Mouse (Mus musculus) left cerebral cortex, postnatal 25 days (tissue): ENCODE measurements around the gene Babam1. TPM values are rescaled to one million over a fixed set of nuclear protein-coding genes. Genes with fewer than 3 reads are reported as not detected.
A peak's percentile ranks its signal among the peaks of the same experiment; 100 is the strongest.
"Not testable (repeated sequence)": the region's sequence is repeated elsewhere in the genome, so short reads cannot be mapped to it uniquely, and the experiment has no call there.

ENCODE experiments used
- DNase-seq, 2 experiments: peaks; one replicate each; pipeline ENCODE4 v3.0.0; 2022; ENCODE audit warnings: low spot score in 2 of 2, mixed read lengths in 1 of 2
- intact Hi-C: fragments of 180-260 bp; cut with DNase I; formaldehyde crosslinking; loops from one replicate; pipeline ENCODE4 v1.15.1; 2025
- total RNA-seq, 2 experiments: library from RNA; stranded (reverse); gene quantifications; 2 replicates each; pipeline ENCODE4 v1.2.3; 2021

The Babam1 gene
- total RNA-seq, 2 experiments from 2014 or later, result 111 to 117 TPM

- no peak for DNase-seq
- intact Hi-C loops, result no loop called here
Observed at GRCm38 (mm10) chr8:71403107-71403885, 6.6 kb downstream of the Babam1 start.

GRCm38 (mm10) chr8:71404011-71404410 lies 7.3 kb downstream of the Babam1 start:
- intact Hi-C loops, result no loop called here
- DNase-seq, result no peak

DNA sequence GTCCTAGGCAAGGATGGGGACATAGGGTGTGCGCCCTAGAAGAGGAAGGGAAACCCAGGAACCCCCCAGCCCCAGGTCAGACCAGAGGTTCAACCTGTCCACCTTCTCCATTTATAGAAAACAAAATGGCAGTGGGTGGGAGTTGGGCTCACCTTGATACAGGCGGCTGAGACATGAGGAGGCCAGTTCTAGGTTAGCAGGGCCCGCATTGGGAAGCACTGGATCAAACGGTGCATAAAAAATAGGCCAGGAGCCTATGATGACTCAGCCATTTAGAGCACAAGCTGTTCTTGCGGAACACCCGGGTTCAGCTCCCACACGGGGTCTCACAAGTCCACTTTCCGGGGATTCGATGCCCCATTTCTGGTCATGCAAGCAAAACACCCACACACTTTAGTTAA lies 8.3 kb downstream of the Babam1 start:
- intact Hi-C loops, result no loop called here
- no peak for DNase-seq

DNA sequence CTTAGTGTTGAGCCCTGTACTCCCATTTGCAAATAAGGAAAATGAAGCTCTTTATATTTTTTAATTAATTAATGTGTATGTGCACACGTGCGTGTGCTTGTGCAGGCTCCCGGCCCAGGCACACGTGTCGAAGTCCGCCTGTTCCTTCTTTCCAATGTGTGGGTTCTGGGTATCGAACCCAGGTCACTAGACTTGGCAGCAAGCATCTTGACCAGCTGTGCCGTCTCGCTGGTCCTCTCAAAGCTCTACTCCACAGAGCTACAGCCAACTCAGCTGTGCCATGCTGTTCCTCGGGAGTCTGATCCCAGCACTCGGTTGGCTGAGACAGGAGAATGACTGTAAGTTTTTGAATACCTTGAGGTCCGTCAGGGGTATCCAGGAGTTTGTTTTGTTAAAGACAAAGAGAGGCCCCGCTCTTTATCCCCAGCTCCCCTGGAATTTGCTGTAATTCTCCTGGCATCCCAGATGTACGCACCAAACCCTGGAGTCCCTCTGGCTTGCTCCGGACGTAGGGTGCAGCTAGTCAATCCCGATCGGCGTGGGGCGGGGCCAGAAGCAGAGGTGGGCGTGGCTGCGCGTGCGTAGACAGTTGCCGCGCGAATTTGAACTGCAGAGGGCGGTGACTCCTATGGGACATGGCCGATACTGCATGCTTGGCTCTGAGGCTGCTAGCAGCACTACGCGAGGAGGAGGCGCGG lies 8.9 kb downstream of the Babam1 start, which contains the start of gene Ankle1:
Ankle1 (plus strand) TSS at position 610 of the 698 bp plus-strand sequence.
- intact Hi-C loops, result no loop called here
- peak; percentile 90 to 95 for DNase-seq

GRCm38 (mm10) chr8:71406099-71407015 lies 9.7 kb downstream of the Babam1 start:
- intact Hi-C loops, result no loop called here
- DNase-seq, result no peak

DNA sequence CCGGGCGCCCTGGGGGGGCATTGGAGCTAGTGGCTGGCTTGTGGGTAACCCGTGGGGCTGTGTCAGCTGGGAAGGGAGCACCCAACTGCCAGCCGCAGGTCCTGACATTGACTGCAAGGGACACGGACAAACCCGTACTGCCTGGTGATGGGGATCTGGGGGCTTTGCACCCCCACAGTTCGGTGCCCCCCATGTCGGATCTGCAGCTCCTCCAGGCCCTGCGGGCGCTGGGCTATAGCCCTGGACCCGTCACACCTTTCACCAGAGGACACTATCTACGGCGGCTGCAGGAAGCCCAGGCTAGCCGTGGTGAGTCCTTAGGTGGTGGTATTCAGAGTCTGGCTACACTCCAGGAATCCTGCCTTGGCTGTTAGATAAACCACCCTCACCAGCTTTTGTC lies 10.8 kb downstream of the Babam1 start:
- intact Hi-C loops, result no loop called here
- DNase-seq, result no peak

GRCm38 (mm10) chr8:71408231-71408630 lies 11.6 kb downstream of the Babam1 start:
- DNase-seq, result no peak
- intact Hi-C loops, result no loop called here

DNA sequence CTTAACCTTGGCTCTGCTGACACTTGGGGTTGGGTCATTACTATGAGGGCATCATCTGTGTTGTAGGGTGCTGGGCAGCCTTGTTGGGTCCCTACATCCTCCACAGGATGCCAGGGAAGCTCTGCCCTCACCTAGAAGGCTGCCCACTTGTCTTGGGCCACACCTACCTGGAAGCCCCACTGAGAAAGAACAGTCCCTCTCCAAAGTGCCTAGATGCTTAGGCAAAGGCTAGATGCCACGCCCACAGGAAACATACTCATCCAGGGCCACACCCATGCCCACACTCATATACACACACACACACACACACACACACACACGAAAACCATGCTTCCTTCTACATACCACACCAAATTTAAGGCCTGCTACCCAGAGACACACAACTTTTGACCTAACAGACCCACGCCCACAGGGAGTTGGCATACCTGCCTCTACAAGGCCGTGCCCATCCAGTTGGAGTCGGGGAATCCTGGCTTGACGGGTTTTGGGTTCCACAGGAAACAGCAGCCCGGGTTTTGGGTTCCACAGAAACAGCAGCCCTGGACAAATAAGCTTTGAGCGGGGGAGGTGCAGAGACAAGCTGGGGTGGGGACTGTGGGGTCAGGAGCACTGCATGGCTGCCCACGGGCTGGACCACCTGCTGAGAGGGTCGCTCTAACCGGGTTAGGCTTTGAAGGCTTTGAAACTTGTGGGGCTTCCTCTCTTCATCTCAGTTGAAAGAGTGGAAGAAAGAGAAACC lies 15.0 kb downstream of the Babam1 start:
- intact Hi-C loops, result no loop called here
- no peak for DNase-seq

GRCm38 (mm10) chr8:71422121-71422520 lies 25.5 kb downstream of the Babam1 start:
- no peak for DNase-seq
- intact Hi-C loops, result no loop called here

DNA sequence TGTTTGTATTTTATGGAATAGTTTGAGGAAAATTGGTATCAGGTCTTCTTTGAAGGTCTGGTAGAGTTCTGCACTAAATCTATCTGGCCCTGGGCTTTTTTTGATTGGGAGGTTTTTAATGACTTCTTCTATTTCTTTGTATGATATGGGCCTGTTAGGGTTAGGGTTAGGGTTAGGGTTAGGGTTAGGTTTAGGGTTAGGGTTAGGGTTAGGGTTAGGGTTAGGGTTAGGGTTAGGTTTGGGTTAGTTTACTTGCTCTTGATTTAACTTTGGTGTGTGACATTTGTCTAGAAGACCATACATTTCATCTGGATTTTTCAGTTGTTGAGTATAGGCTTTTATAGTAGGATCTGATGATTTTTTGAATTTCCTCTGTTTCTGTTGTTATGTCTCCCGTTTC lies 36.3 kb downstream of the Babam1 start:
- intact Hi-C loops, result not testable (repeated sequence)

GRCm38 (mm10) chr8:71437041-71437440 lies 40.4 kb downstream of the Babam1 start:
- no peak for DNase-seq
- intact Hi-C loops, result no loop called here

More for the DNA sequence above, 36.3 kb downstream of the Babam1 start:
- DNase-seq, result not testable (repeated sequence)

DNA sequence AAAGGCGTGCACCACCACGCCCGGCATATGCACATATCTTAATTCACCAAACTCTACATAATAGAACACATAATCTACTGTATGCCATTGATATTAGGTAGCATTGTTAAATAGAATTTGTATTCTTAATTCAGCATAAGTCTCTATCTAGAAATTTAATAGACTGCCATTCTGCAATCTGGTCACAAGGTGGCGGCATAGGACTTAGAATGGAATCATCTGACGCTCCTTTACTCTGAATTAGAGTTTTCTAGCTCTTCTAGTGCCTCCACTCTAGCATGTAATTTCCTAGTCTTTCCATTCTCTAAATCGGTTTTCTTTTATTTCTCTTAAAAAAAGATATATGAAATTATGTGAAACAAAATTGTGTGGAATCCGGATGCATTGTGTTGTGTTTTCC lies 44.7 kb downstream of the Babam1 start:
- DNase-seq, result peak in 1 of 2 experiments; percentile 49
- intact Hi-C loops, result loop anchor here (2.0 to 5.0 kb wide), 2 partner anchors 79 to 156 kb away; partner anchors contain the start of gene Fam129c

- intact Hi-C loops, result loop anchor here (2.0 kb wide), 1 partner anchor 16 kb away; no protein-coding TSS in a partner anchor
- DNase-seq, result no peak
Observed at GRCm38 (mm10) chr8:71445096-71445495, 48.4 kb downstream of the Babam1 start.

GRCm38 (mm10) chr8:71451337-71451736 lies 54.7 kb downstream of the Babam1 start:
- intact Hi-C loops, result no loop called here
- no peak for DNase-seq

GRCm38 (mm10) chr8:71451777-71452176 lies 55.1 kb downstream of the Babam1 start:
- no peak for DNase-seq
- intact Hi-C loops, result no loop called here

- intact Hi-C loops, result no loop called here
- DNase-seq, result no peak
Observed at GRCm38 (mm10) chr8:71452669-71453068, 56.0 kb downstream of the Babam1 start.
